Mouse (Mus musculus): ENCODE results near the gene Cox7a1.

GRCm38 (mm10) chr7:30234276-30234858 lies 50.4 kb downstream of the Cox7a1 start:
- TF ChIP-seq CTCF (conservative IDR thresholded peaks at IDR 0.05; ENCODE audit: low read length) = no peak
- no peak for TF ChIP-seq NANOG (IDR thresholded peaks at IDR 0.05; ENCODE audit: borderline replicate concordance, low read length)
- TF ChIP-seq POU5F1 (IDR thresholded peaks at IDR 0.05; ENCODE audit: borderline replicate concordance, low read length) = no peak

Measured in E14TG2a.4 (cell line).